Comparison of ENCODE assay signal across 13 mouse cellular contexts in genomic region chr7:116196974-116197679, GRCm38 (mm10).
A peak's percentile ranks its signal among the peaks of the same experiment; 100 is the strongest.
DNase-seq lines count a peak whose midpoint lies in the region; ATAC-seq and TF ChIP-seq lines count a peak whose summit lies in the region.
"Had no signal": no experiment of that assay in that cellular context is flagged by ENCODE, and none has a peak within 500 bp of the region (broad histone marks: within the 10 kb centered on the region; RNA-seq: fewer than 3 reads in every experiment).

No protein-coding gene starts in this region.

- TF ChIP-seq EP300 in heart, adult 2 months (IDR thresholded peaks at IDR 0.05; ENCODE audit: insufficient read depth, low read depth, low read length), result no peak
- no peak for TF ChIP-seq EP300 in lung, postnatal 0 days (IDR thresholded peaks at IDR 0.05)
- TF ChIP-seq EP300 in stomach, postnatal 0 days (optimal IDR thresholded peaks at IDR 0.05), result no peak

- no peaks in the 10 kb centered on the region for H3K36me3 ChIP-seq in heart, embryonic 16.5 days (ENCODE audit: control insufficient read depth, insufficient read depth)
- no peaks in the 10 kb centered on the region for H3K36me3 ChIP-seq in heart, adult 2 months (ENCODE audit: control insufficient read depth, insufficient read depth, low read length)
- H3K36me3 ChIP-seq in lung, postnatal 0 days (ENCODE audit: insufficient read depth, low read length), result no peaks in the 10 kb centered on the region
- no peaks in the 10 kb centered on the region for H3K36me3 ChIP-seq in embryonic facial prominence, embryonic 15.5 days
- H3K36me3 ChIP-seq in stomach, postnatal 0 days (ENCODE audit: control insufficient read depth, insufficient read depth, low read length), result no peaks in the 10 kb centered on the region
- H3K36me3 ChIP-seq: hindbrain, embryonic 13.5 days had no signal

- no peaks in the 10 kb centered on the region for H3K27me3 ChIP-seq in heart, embryonic 16.5 days (ENCODE audit: control insufficient read depth, insufficient read depth, low read length)
- no peaks in the 10 kb centered on the region for H3K27me3 ChIP-seq in heart, adult 2 months (ENCODE audit: control insufficient read depth, insufficient read depth, low read length)
- H3K27me3 ChIP-seq in lung, postnatal 0 days (replicated peaks; ENCODE audit: insufficient read depth, low read length), result no peaks in the 10 kb centered on the region
- no peaks in the 10 kb centered on the region for H3K27me3 ChIP-seq in embryonic facial prominence, embryonic 15.5 days
- H3K27me3 ChIP-seq in stomach, postnatal 0 days (ENCODE audit: control insufficient read depth, insufficient read depth, low read length), result no peaks in the 10 kb centered on the region
- H3K27me3 ChIP-seq: hindbrain, embryonic 13.5 days had no signal

- H3K79me2 ChIP-seq in heart, adult 2 months (replicated peaks; ENCODE audit: control insufficient read depth, insufficient read depth, low read length), result no peaks in the 10 kb centered on the region

- DNase-seq in heart, adult 2 months, result no peak
- peak; percentile 27 for DNase-seq in lung, postnatal 0 days (ENCODE audit: low spot score)
- DNase-seq in lung, postnatal 10 days, result no peak
- DNase-seq in stomach, postnatal 0 days (ENCODE audit: low spot score), result no peak
- no peak for DNase-seq in testis, postnatal 10 days (ENCODE audit: low spot score)
- DNase-seq: adrenal gland, postnatal 14 days; gastrocnemius, adult 2 months; liver, postnatal 0 days; midbrain, embryonic 14.5 days had no signal

- H3K9ac ChIP-seq in heart, embryonic 16.5 days (ENCODE audit: low read length), result peak overlapping the region; percentile 49; the same call in 1 of the 2 replicates
- H3K9ac ChIP-seq in heart, adult 2 months (ENCODE audit: low read depth, low read length), result no peak overlapping the region
- no peak overlapping the region for H3K9ac ChIP-seq in lung, postnatal 0 days (replicated peaks; ENCODE audit: low read depth)
- H3K9ac ChIP-seq in embryonic facial prominence, embryonic 15.5 days, result no peak overlapping the region
- no peak overlapping the region; the same call in 1 of the 2 replicates for H3K9ac ChIP-seq in stomach, postnatal 0 days (ENCODE audit: low read length)
- H3K9ac ChIP-seq: hindbrain, embryonic 13.5 days; liver, postnatal 0 days had no signal

- H3K4me2 ChIP-seq in heart, embryonic 16.5 days (ENCODE audit: low read depth, low read length), result peak overlapping the region; percentile 43
- H3K4me2 ChIP-seq in lung, postnatal 0 days (replicated peaks; ENCODE audit: low read depth, low read length), result no peak overlapping the region
- H3K4me2 ChIP-seq in embryonic facial prominence, embryonic 15.5 days (replicated peaks), result peak overlapping the region; percentile 28
- H3K4me2 ChIP-seq in stomach, postnatal 0 days (replicated peaks; ENCODE audit: low read depth), result peak overlapping the region; percentile 40
- H3K4me2 ChIP-seq: hindbrain, embryonic 13.5 days had no signal

- peak overlapping the region; percentile 59 for H3K27ac ChIP-seq in heart, embryonic 16.5 days (ENCODE audit: low read length)
- H3K27ac ChIP-seq in heart, adult 2 months, result no peak overlapping the region
- no peak overlapping the region for H3K27ac ChIP-seq in lung, postnatal 0 days (ENCODE audit: low read length)
- peak overlapping the region; percentile 51 for H3K27ac ChIP-seq in embryonic facial prominence, embryonic 15.5 days (replicated peaks)
- H3K27ac ChIP-seq in stomach, postnatal 0 days (replicated peaks), result peak overlapping the region; percentile 77
- H3K27ac ChIP-seq: hindbrain, embryonic 13.5 days had no signal

- ATAC-seq in heart, embryonic 16.5 days (replicated peaks; ENCODE audit: extremely low read depth, insufficient read depth, low FRiP score), result no peak
- ATAC-seq in lung, postnatal 0 days, result no peak; the same call in 1 of the 2 replicates
- ATAC-seq in embryonic facial prominence, embryonic 15.5 days (ENCODE audit: insufficient number of reproducible peaks, low FRiP score, low TSS enrichment, low read depth), result no peak
- no peak for ATAC-seq in stomach, postnatal 0 days (ENCODE audit: low FRiP score, low TSS enrichment)
- ATAC-seq: CD4-positive, CD25-positive, alpha-beta regulatory T cell, adult 4 months; liver, postnatal 0 days had no signal

- WGBS in heart, embryonic 16.5 days, result 25% methylated on average over 8 of the region's 8 CpGs
- 61% methylated on average over 8 of the region's 8 CpGs for WGBS in heart, adult 2 months
- 47% methylated on average over 8 of the region's 8 CpGs for WGBS in lung, postnatal 0 days
- WGBS in embryonic facial prominence, embryonic 15.5 days, result 59% methylated on average over 8 of the region's 8 CpGs
- 38% methylated on average over 8 of the region's 8 CpGs for WGBS in stomach, postnatal 0 days

- peak overlapping the region; percentile 32 for H3K4me3 ChIP-seq in heart, embryonic 16.5 days (ENCODE audit: low read length)
- no peak overlapping the region for H3K4me3 ChIP-seq in heart, adult 2 months
- no peak overlapping the region for H3K4me3 ChIP-seq in lung, postnatal 0 days (ENCODE audit: low read depth, low read length)
- H3K4me3 ChIP-seq in embryonic facial prominence, embryonic 15.5 days (replicated peaks), result 0 out of 2 replicates have a peak overlapping the region, but pooled peaks have one; percentile 19
- peak overlapping the region; percentile 19; the same call in 1 of the 2 replicates for H3K4me3 ChIP-seq in stomach, postnatal 0 days (ENCODE audit: low read depth, low read length)
- H3K4me3 ChIP-seq: gastrocnemius, adult 2 months; hindbrain, embryonic 13.5 days had no signal

- intact Hi-C loops in heart, adult 2 months (cut with DNase I), result loop anchor here (5.0 kb wide), 1 partner anchor 65 kb away; no protein-coding TSS in a partner anchor

- H3K9me3 ChIP-seq in heart, embryonic 16.5 days (replicated peaks; ENCODE audit: control insufficient read depth, low read length), result no peaks in the 10 kb centered on the region
- H3K9me3 ChIP-seq in lung, postnatal 0 days (ENCODE audit: low read length), result no peaks in the 10 kb centered on the region
- H3K9me3 ChIP-seq in embryonic facial prominence, embryonic 15.5 days (replicated peaks), result no peaks in the 10 kb centered on the region
- H3K9me3 ChIP-seq in stomach, postnatal 0 days (ENCODE audit: control insufficient read depth, low read length), result no peaks in the 10 kb centered on the region
- H3K9me3 ChIP-seq: hindbrain, embryonic 13.5 days had no signal

- no peak for TF ChIP-seq POLR2A in heart, adult 2 months (IDR thresholded peaks at IDR 0.05; ENCODE audit: insufficient read depth, low read depth, low read length)

- peaks cover 88% of the 10 kb centered on the region for H3K4me1 ChIP-seq in heart, embryonic 16.5 days (ENCODE audit: control insufficient read depth, insufficient read depth, low read length)
- H3K4me1 ChIP-seq in heart, adult 2 months (ENCODE audit: control insufficient read depth, insufficient read depth, low read length), result peaks cover 5% of the 10 kb centered on the region; the same call in 1 of the 2 replicates
- H3K4me1 ChIP-seq in lung, postnatal 0 days (ENCODE audit: insufficient read depth, low read depth, low read length), result peaks cover 9% of the 10 kb centered on the region
- H3K4me1 ChIP-seq in embryonic facial prominence, embryonic 15.5 days, result peaks cover 23% of the 10 kb centered on the region
- H3K4me1 ChIP-seq in stomach, postnatal 0 days (replicated peaks; ENCODE audit: control insufficient read depth, insufficient read depth), result peaks cover 4% of the 10 kb centered on the region; the same call in 1 of the 2 replicates
- H3K4me1 ChIP-seq: hindbrain, embryonic 13.5 days had no signal

- no peak for TF ChIP-seq CTCF in heart, adult 2 months (IDR thresholded peaks at IDR 0.05)
- TF ChIP-seq CTCF in lung, postnatal 0 days (IDR thresholded peaks at IDR 0.05), result no peak
- no peak for TF ChIP-seq CTCF in stomach, postnatal 0 days (IDR thresholded peaks at IDR 0.05; ENCODE audit: low read depth)

Comparison
In these comparisons a context has a peak if more than half of its experiments do, and no peak if none do; other contexts are left out.
1. H3K27ac ChIP-seq: peak in heart, embryonic 16.5 days (single experiment), embryonic facial prominence, embryonic 15.5 days (single experiment) and stomach, postnatal 0 days (single experiment); none in heart, adult 2 months (single experiment) and lung, postnatal 0 days (single experiment).
2. H3K4me3 ChIP-seq: peak in heart, embryonic 16.5 days (single experiment), embryonic facial prominence, embryonic 15.5 days (single experiment) and stomach, postnatal 0 days (single experiment); none in heart, adult 2 months (single experiment) and lung, postnatal 0 days (single experiment).